Mouse (Mus musculus) liver, postnatal 0 days (tissue): ENCODE results near the gene Ints3.

Experiments used
- CTCF ChIP-seq: sonication (generic); IDR thresholded peaks from 2 replicates; pipeline ENCODE4 v1.5.1; 2016; ENCODE audit warnings: antibody characterized with exemption, low read depth
- EP300 ChIP-seq: IDR thresholded peaks from 2 replicates; pipeline ENCODE4 v1.6.1; 2016; ENCODE audit warnings: antibody characterized with exemption, low read depth, mild to moderate bottlenecking

- TF ChIP-seq CTCF (no peak), EP300 (no peak)
Observed at GRCm38 (mm10) chr3:90428186-90428585, 5.2 kb downstream of the Ints3 start.
